Mouse (Mus musculus) cerebellum, adult 2 months (tissue): ENCODE measurements around the gene Lamc3.

Experiments
- CTCF ChIP-seq: fragments of 200-500 bp; IDR thresholded peaks from 2 replicates; pipeline ENCODE4 v1.5.1; 2011; ENCODE audit warnings: low read depth, mild to moderate bottlenecking, control low read depth, low read length, moderate library complexity, borderline replicate concordance; ENCODE audit not compliant: insufficient read depth
- POLR2A ChIP-seq: fragments of 200-500 bp; IDR thresholded peaks from 2 replicates; pipeline ENCODE4 v1.6.1; 2011; ENCODE audit warnings: low read length, control low read depth, borderline replicate concordance; ENCODE audit not compliant: insufficient read depth

DNA sequence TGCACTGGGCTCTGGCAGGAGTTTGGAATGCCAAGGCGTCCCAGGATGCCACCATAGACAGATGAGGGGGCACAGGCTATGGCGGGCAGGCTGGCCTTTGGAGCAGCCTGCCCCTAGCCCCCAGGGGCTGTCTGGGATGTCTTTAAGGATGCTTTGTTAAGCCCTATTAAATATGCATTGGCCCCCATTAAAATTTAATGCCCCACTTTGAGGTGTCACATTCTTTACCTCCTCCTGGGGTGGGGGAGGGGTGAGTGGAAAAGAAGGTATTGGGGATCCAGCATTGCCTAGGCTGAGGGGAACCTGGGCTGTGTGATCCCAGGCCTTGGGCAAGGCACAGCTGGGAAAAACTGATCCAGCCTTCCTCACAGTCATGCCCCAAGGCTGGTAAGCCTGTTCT is 21.3 kb upstream of the Lamc3 start:
- TF ChIP-seq CTCF (no peak), POLR2A (no peak)
